Mouse (Mus musculus): Measurements from ENCODE around the gene Rwdd2b. TPM values are rescaled to one million over a fixed set of nuclear protein-coding genes. Genes with fewer than 3 reads are reported as not detected.

Gene Rwdd2b
- 9.0 and 11.3 TPM in 2 replicates for total RNA-seq (2012; rRNA removed)
- 10 to 100 TPM in 1 of 2 experiments, not detected in 1; 17.2 TPM for polyA plus RNA-seq (2012; ENCODE audit: insufficient read depth in 1 of 2, insufficient read length in 2 of 2, low read depth in 1 of 2, low replicate concordance in 2 of 2, missing spikeins in 1 of 2)

GRCm38 (mm10) chr16:87440184-87440686, at the start of gene Rwdd2b:
Rwdd2b (minus strand) TSS chr16:87440573.
- TF ChIP-seq HCFC1 (IDR thresholded peaks at IDR 0.05; ENCODE audit: low read depth, low read length) (peak; percentile 79), NELFE (IDR thresholded peaks at IDR 0.05; ENCODE audit: low read depth, low read length) (peak; percentile 92), MAX (IDR thresholded peaks at IDR 0.05; ENCODE audit: low read length) (peak; percentile 13; the same call in 1 of the 2 replicates), MYC (IDR thresholded peaks at IDR 0.05; ENCODE audit: low read depth, low read length) (0 out of 2 replicates have a peak, but pooled peaks have one; percentile 64), UBTF (IDR thresholded peaks at IDR 0.05; ENCODE audit: borderline replicate concordance, insufficient read depth, low read depth, low read length) (no peak), MXI1 (IDR thresholded peaks at IDR 0.05; ENCODE audit: low read depth, low read length) (peak; percentile 34), ZC3H11A (IDR thresholded peaks at IDR 0.05; ENCODE audit: low read depth, low read length) (no peak), RCOR1 (IDR thresholded peaks at IDR 0.05; ENCODE audit: low read depth, low read length) (no peak), TCF12 (IDR thresholded peaks at IDR 0.05; ENCODE audit: low read depth, low read length) (peak; percentile 65), POLR2AphosphoS2 (IDR thresholded peaks at IDR 0.05; ENCODE audit: low read length) (peak; percentile 87), MAZ (IDR thresholded peaks at IDR 0.05; ENCODE audit: low read depth, low read length) (no peak; the same call in 1 of the 2 replicates), ELF1 (IDR thresholded peaks at IDR 0.05; ENCODE audit: low read depth, low read length) (peak; percentile 95), USF2 (IDR thresholded peaks at IDR 0.05; ENCODE audit: borderline replicate concordance in 1 of 2, insufficient read depth in 1 of 2, low read depth in 1 of 2, low read length in 2 of 2) (no peak), ETS1 (IDR thresholded peaks at IDR 0.05; ENCODE audit: low read depth, low read length) (no peak), ZNF384 (IDR thresholded peaks at IDR 0.05; ENCODE audit: low read depth, low read length) (no peak), POLR2A (IDR thresholded peaks at IDR 0.05; ENCODE audit: control insufficient read depth in 1 of 2, insufficient read depth in 1 of 2, low read depth in 1 of 2, low read length in 2 of 2, poor library complexity in 1 of 2) (peak; percentile 77 to 94; a peak in 3 of 4 replicates), NRF1 (IDR thresholded peaks at IDR 0.05; ENCODE audit: insufficient read depth, low read depth, low read length, poor library complexity, severe bottlenecking) (peak; percentile 80), RAD21 (IDR thresholded peaks at IDR 0.05; ENCODE audit: low read depth, low read length) (no peak), CHD1 (IDR thresholded peaks at IDR 0.05; ENCODE audit: low read depth, low read length) (no peak), MYB (IDR thresholded peaks at IDR 0.05; ENCODE audit: low read depth, low read length) (no peak), USF1 (IDR thresholded peaks at IDR 0.05; ENCODE audit: low read depth, low read length) (no peak), TBP (IDR thresholded peaks at IDR 0.05; ENCODE audit: low read depth, low read length) (peak; percentile 87), KAT2A (conservative IDR thresholded peaks at IDR 0.05; ENCODE audit: low read depth, low read length) (peak; percentile 55; the same call in 1 of the 2 replicates), SIN3A (IDR thresholded peaks at IDR 0.05; ENCODE audit: low read length) (peak; percentile 80)
- peak; percentile 98 for DNase-seq (ENCODE audit: low read depth, low spot score)
- peaks cover 2 to 10% of the 10 kb centered on the region in 2 experiments for H3K4me1 ChIP-seq (ENCODE audit: control insufficient read depth in 1 of 2, insufficient read depth in 2 of 2, low read length in 2 of 2)
- H3K9me3 ChIP-seq (replicated peaks; ENCODE audit: insufficient read depth, low read length) = no peaks in the 10 kb centered on the region
- no peaks in the 10 kb centered on the region; the same call in 1 of the 2 replicates for H3K79me2 ChIP-seq (ENCODE audit: control insufficient read depth, insufficient read depth, low read length, poor library complexity)
- peak within 1 kb of the TSS; percentile 81 to 86 for H3K4me3 ChIP-seq (ENCODE audit: control insufficient read depth in 1 of 2, insufficient read depth in 1 of 2, low read depth in 2 of 2, low read length in 2 of 2)
- peaks cover 0 to 3% of the 10 kb centered on the region in 2 experiments; a peak in 2 of 4 replicates for H3K36me3 ChIP-seq (ENCODE audit: control insufficient read depth in 1 of 2, insufficient read depth in 2 of 2, low read length in 2 of 2)
- H3K9ac ChIP-seq (ENCODE audit: control insufficient read depth, low read depth, low read length, poor library complexity, severe bottlenecking) = peak within 1 kb of the TSS; percentile 90
- H3K27ac ChIP-seq (ENCODE audit: control insufficient read depth, low read depth, low read length) = peak within 1 kb of the TSS; percentile 85
- no peaks in the 10 kb centered on the region for H3K27me3 ChIP-seq (ENCODE audit: control insufficient read depth in 1 of 2, insufficient read depth in 2 of 2, low read length in 2 of 2)
